Mouse (Mus musculus): ENCODE results near the gene B4galnt1. TPM values are rescaled to one million over a fixed set of nuclear protein-coding genes. Genes with fewer than 3 reads are reported as not detected.
"Not testable (repeated sequence)": the region's sequence is repeated elsewhere in the genome, so short reads cannot be mapped to it uniquely, and the experiment has no call there.

The B4galnt1 gene
- polyA plus RNA-seq, 1 experiment from 2014 or later: 45.1 TPM

- ATAC-seq (ENCODE audit: low read depth): no peak
- peaks cover 61% of the 10 kb centered on the region for H3K4me1 ChIP-seq (replicated peaks)
Observed at GRCm38 (mm10) chr10:127186451-127186850, 21.4 kb downstream of the B4galnt1 start.

GRCm38 (mm10) chr10:127187371-127188078, 22.5 kb downstream of the B4galnt1 start:
- H3K9ac ChIP-seq: peak overlapping the region; percentile 88
- H3K4me2 ChIP-seq: peak overlapping the region; percentile 85
- 20% methylated on average over 10 of the region's 10 CpGs for WGBS
- H3K27me3 ChIP-seq: peaks cover 13% of the 10 kb centered on the region
- no peaks in the 10 kb centered on the region for H3K9me3 ChIP-seq
- H3K36me3 ChIP-seq: peaks cover 44% of the 10 kb centered on the region
- peak overlapping the region; percentile 63 for H3K4me3 ChIP-seq
- no peak for ATAC-seq (ENCODE audit: low read depth)
- H3K4me1 ChIP-seq (replicated peaks): peaks cover 66% of the 10 kb centered on the region
- peak overlapping the region; percentile 86 for H3K27ac ChIP-seq (replicated peaks)

More at GRCm38 (mm10) chr10:127186451-127186850, 21.4 kb downstream of the B4galnt1 start:
- no peak overlapping the region for H3K4me3 ChIP-seq
- 81% methylated on average over 1 of the region's 1 CpGs for WGBS
- H3K9ac ChIP-seq: no peak overlapping the region
- H3K4me2 ChIP-seq: no peak overlapping the region
- no peak overlapping the region for H3K27ac ChIP-seq (replicated peaks)
- no peaks in the 10 kb centered on the region for H3K9me3 ChIP-seq
- H3K36me3 ChIP-seq: peaks cover 36% of the 10 kb centered on the region
- H3K27me3 ChIP-seq: peaks cover 23% of the 10 kb centered on the region

GRCm38 (mm10) chr10:127188079-127188453, 23.0 kb downstream of the B4galnt1 start:
- peak; percentile 28; the same call in 1 of the 2 replicates for ATAC-seq (ENCODE audit: low read depth)
- Histone ChIP-seq H3K4me3 (peak overlapping the region; percentile 63), H3K27me3 (peaks cover 7% of the 10 kb centered on the region), H3K9ac (peak overlapping the region; percentile 88), H3K4me1 (replicated peaks) (peaks cover 71% of the 10 kb centered on the region), H3K27ac (replicated peaks) (peak overlapping the region; percentile 86), H3K9me3 (no peaks in the 10 kb centered on the region), H3K4me2 (peak overlapping the region; percentile 85), H3K36me3 (peaks cover 44% of the 10 kb centered on the region)
- WGBS: under 1% methylated on average over 10 of the region's 21 CpGs

- peaks cover 3% of the 10 kb centered on the region for H3K27me3 ChIP-seq
- H3K27ac ChIP-seq (replicated peaks): peak overlapping the region; percentile 86
- peak; percentile 82 for ATAC-seq (ENCODE audit: low read depth)
- H3K4me3 ChIP-seq: peak overlapping the region; percentile 63
- H3K9me3 ChIP-seq: no peaks in the 10 kb centered on the region
- WGBS: under 1% methylated on average over 43 of the region's 46 CpGs
- H3K36me3 ChIP-seq: peaks cover 45% of the 10 kb centered on the region
- peaks cover 73% of the 10 kb centered on the region for H3K4me1 ChIP-seq (replicated peaks)
- peak overlapping the region; percentile 88 for H3K9ac ChIP-seq
- H3K4me2 ChIP-seq: peak overlapping the region; percentile 85
Observed at GRCm38 (mm10) chr10:127188465-127189115, 23.6 kb downstream of the B4galnt1 start.

GRCm38 (mm10) chr10:127189116-127189650, 24.2 kb downstream of the B4galnt1 start:
- Histone ChIP-seq H3K36me3 (peaks cover 45% of the 10 kb centered on the region), H3K27me3 (peaks cover 3% of the 10 kb centered on the region), H3K9me3 (no peaks in the 10 kb centered on the region), H3K4me3 (peak overlapping the region; percentile 63), H3K27ac (replicated peaks) (peak overlapping the region; percentile 86), H3K4me1 (replicated peaks) (peaks cover 69% of the 10 kb centered on the region), H3K4me2 (peak overlapping the region; percentile 85), H3K9ac (peak overlapping the region; percentile 88)
- peak; percentile 10 for ATAC-seq (ENCODE audit: low read depth)
- 1% methylated on average over 26 of the region's 26 CpGs for WGBS

- H3K27ac ChIP-seq (replicated peaks): peak within 1 kb of the TSS; percentile 86
- peaks cover 69% of the 10 kb centered on the region for H3K4me1 ChIP-seq (replicated peaks)
- H3K9me3 ChIP-seq: no peaks in the 10 kb centered on the region
- peak within 1 kb of the TSS; percentile 85 for H3K4me2 ChIP-seq
- peaks cover 3% of the 10 kb centered on the region for H3K27me3 ChIP-seq
- peak within 1 kb of the TSS; percentile 88 for H3K9ac ChIP-seq
- 0 out of 2 replicates have a peak, but pooled peaks have one; percentile 12 for ATAC-seq (ENCODE audit: low read depth)
- peak within 1 kb of the TSS; percentile 63 for H3K4me3 ChIP-seq
- WGBS: 2% methylated on average over 35 of the region's 35 CpGs
- peaks cover 45% of the 10 kb centered on the region for H3K36me3 ChIP-seq
Observed at GRCm38 (mm10) chr10:127189651-127190381, 24.8 kb downstream of the B4galnt1 start, which contains the start of gene Arhgef25. Gene Arhgef25 (minus strand): TSS chr10:127190083.

- Histone ChIP-seq H3K4me1 (replicated peaks) (peaks cover 69% of the 10 kb centered on the region), H3K9ac (peak overlapping the region; percentile 88), H3K27ac (replicated peaks) (peak overlapping the region; percentile 86), H3K4me3 (peak overlapping the region; percentile 63; the same call in 1 of the 2 replicates), H3K27me3 (peaks cover 3% of the 10 kb centered on the region; the same call in 1 of the 2 replicates), H3K36me3 (peaks cover 39% of the 10 kb centered on the region), H3K9me3 (no peaks in the 10 kb centered on the region), H3K4me2 (peak overlapping the region; percentile 85)
- ATAC-seq (ENCODE audit: low read depth): no peak
- 37% methylated on average over 14 of the region's 14 CpGs for WGBS
Observed at GRCm38 (mm10) chr10:127190398-127191190, 25.6 kb downstream of the B4galnt1 start.

GRCm38 (mm10) chr10:127191191-127192056, 26.4 kb downstream of the B4galnt1 start:
- 78% methylated on average over 19 of the region's 19 CpGs for WGBS
- Histone ChIP-seq H3K4me1 (replicated peaks) (peaks cover 75% of the 10 kb centered on the region), H3K36me3 (peaks cover 33% of the 10 kb centered on the region), H3K4me2 (0 out of 2 replicates have a peak overlapping the region, but pooled peaks have one; percentile 85), H3K27ac (replicated peaks) (no peak overlapping the region), H3K9me3 (no peaks in the 10 kb centered on the region), H3K4me3 (no peak overlapping the region), H3K9ac (0 out of 2 replicates have a peak overlapping the region, but pooled peaks have one; percentile 17), H3K27me3 (peaks cover 3% of the 10 kb centered on the region; the same call in 1 of the 2 replicates)
- no peak for ATAC-seq (ENCODE audit: low read depth)

GRCm38 (mm10) chr10:127192057-127192328, 27.0 kb downstream of the B4galnt1 start:
- H3K9me3 ChIP-seq; H3K27ac ChIP-seq (replicated peaks); H3K4me3 ChIP-seq; H3K4me2 ChIP-seq; H3K9ac ChIP-seq; H3K27me3 ChIP-seq; ATAC-seq (ENCODE audit: low read depth): not testable (repeated sequence)
- peaks cover 79% of the 10 kb centered on the region for H3K4me1 ChIP-seq (replicated peaks)
- WGBS: 75% methylated on average over 1 of the region's 1 CpGs
- peaks cover 30% of the 10 kb centered on the region for H3K36me3 ChIP-seq

GRCm38 (mm10) chr10:127193011-127193410, 28.0 kb downstream of the B4galnt1 start:
- Histone ChIP-seq H3K4me2 (no peak overlapping the region), H3K9me3 (no peaks in the 10 kb centered on the region), H3K36me3 (peaks cover 37% of the 10 kb centered on the region), H3K27ac (replicated peaks) (no peak overlapping the region), H3K4me3 (no peak overlapping the region), H3K4me1 (replicated peaks) (peaks cover 75% of the 10 kb centered on the region), H3K9ac (no peak overlapping the region), H3K27me3 (no peaks in the 10 kb centered on the region)
- ATAC-seq (ENCODE audit: low read depth): no peak
- whole genome bisulfite sequencing: 80% methylated on average over 8 of the region's 9 CpGs
